Mouse (Mus musculus) gastrocnemius, adult 18-20 months (tissue): ENCODE data around the gene Eddm3b. TPM values are rescaled to one million over a fixed set of nuclear protein-coding genes. Genes with fewer than 3 reads are reported as not detected.
"Not testable (repeated sequence)": the region's sequence is repeated elsewhere in the genome, so short reads cannot be mapped to it uniquely, and the experiment has no call there.

Experiments used
- DNase-seq: peaks from one replicate; pipeline ENCODE4 v3.0.0; 2021; ENCODE audit warnings: low spot score
- total RNA-seq, 2 experiments: library from RNA; stranded (reverse); gene quantifications; 2 replicates each; pipeline ENCODE4 v1.2.3; 2021

The Eddm3b gene
- total RNA-seq, 2 experiments from 2014 or later, result not detected

DNA sequence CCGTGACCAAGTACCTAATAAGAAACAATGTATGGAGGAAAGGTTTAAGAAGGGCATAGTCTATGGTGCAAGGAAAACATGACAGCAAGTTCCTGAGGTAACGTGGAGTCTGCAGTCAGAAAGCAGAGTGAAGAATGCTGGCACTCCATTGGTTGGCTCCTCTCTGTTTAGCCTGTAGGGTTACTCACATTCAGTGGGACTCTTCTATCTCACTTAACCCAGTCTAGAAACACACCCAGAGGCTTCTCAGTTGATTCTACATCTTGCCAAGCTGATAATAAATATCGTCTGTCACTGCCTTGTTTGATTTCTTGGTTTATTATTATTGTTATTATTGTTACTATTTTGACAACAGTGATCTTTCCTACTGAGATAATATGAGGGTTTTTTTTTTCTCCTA lies 28.3 kb downstream of the Eddm3b start:
- DNase-seq, result no peak

DNA sequence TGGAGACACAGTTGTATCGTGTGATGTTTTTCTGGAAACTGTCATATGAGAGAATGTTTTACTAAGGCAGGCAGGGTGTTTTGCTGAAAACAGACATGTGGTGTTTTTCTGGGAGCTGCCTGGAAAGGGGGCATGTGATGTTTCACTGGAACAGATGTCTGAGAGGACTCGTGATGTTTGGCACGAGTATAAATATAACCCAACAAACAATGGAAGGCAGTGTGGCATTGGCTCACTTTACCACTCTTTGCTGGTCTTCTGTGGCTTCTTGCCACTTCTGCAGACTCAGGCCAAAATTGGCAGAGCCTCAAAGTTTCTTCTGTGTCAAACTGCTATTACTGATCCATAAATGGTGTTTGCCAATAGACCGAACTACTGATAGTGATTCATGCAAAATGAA lies 29.1 kb downstream of the Eddm3b start:
- no peak for DNase-seq

DNA sequence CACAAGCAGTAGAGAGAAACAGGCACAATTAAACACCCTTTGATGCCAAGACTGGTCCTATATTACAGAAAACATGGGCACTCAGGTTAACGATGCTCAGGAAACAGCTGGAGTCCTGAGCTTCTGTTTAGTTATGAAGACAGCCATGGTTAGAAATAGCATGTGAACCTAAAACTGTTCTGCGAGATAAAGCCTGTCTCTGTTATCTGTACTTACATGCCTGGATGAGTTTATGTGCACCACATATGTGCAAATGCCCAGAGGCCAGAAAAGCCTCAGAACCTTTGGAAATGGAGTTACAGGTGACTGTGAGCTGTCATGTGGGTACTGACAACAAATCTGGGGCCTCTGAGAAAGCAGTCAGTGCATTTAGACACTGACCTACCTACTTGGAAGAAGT lies 29.7 kb downstream of the Eddm3b start:
- no peak for DNase-seq

DNA sequence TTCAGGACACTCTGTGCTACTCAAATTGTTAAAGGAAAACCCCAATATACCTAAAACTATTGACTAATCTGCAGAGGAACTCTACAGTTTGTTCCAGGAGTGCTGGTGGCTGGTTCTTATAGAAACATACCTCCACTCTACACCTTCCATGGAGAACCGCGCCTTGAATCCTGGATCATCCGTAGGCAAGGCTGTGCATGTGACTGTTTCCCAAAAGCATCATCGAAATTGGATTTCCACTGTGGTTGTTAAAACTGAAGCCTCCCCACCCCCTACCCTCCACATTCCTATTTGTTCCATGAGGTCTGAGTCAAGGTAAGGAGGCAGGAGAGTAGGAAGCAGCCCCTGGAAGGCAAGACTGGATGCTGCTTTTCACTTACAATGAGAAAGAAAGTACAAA lies 30.2 kb downstream of the Eddm3b start:
- DNase-seq, result no peak

DNA sequence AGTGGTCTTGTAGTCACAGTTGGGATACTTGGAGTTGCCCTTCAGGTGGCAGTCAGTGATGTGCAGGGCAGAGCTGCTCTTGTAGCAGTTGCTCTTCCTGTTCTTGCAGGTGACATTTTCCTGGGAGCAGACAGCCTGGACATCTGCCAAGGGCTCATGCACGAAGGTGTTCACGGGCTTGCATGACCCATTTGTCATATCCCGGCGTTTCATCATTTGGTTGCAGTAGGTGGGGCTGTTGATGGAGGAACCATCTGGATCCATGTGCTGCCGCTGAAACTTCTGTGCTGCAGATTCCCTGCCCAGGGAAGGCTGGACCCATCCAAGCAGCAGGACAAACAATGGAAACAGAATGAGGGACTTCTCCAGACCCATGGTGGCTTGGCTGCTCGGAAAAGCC lies 31.3 kb downstream of the Eddm3b start:
- DNase-seq, result no peak

DNA sequence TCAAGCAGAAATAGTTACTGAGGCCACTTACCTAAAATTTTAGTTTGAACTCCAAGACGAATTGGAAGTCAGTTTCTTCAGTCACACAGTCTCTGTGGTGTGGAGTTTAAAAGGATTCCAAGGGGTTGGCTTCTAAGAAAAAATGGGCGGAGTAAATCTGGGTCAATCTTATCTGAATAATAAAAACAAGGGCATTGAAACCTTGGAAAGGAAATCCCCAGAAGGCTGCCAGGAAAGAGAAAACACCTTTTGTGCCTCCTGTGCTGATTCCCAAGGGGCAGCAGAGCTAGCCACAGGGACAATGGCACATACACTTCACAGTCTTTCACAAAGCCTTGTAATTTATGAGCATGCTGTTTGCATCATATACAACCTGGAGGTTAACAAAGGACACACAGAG lies 32.5 kb downstream of the Eddm3b start, which contains the start of gene Rnase1:
TSS of gene Rnase1 (minus strand) at position 101 of the 400 bp plus-strand sequence.
- DNase-seq, result no peak

DNA sequence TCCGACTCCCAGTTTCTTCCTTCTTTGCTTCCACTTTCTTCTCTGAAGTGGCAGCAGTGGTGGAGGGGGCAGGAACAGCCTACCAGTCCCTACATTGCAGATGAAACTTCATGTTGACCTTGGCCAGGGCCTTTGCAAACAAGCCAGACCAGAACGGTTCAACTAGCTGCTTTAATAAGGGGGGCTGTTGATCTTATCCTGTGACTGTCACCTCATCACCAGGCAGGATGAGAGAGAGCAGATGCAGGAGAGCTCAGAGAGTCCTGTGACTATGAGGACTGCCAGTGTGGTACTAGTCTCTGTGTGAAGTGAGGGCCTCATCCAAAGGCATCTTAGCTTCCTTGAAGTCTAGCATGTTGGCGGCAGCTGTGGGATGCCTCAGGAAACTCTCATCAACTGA lies 33.8 kb downstream of the Eddm3b start:
- no peak for DNase-seq

DNA sequence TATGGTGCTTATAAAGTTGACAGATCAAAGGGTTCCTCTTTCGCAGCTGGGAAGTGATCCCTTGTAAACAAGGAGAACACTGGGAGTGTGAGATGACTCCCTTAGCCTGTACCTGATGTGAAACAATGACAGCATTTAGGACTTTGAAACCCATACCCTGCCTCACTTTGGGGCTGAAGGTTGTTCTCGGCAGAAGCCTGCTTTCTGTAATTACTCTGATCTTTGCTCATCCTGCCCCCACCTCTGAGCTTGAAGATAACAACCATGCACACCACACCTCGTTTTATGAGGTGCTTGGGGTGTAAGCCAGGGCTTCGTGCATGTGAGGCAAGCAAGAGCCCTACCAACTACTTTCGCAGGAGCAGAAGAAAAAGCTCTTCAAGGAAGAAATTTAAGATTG lies 34.9 kb downstream of the Eddm3b start:
- DNase-seq, result no peak

DNA sequence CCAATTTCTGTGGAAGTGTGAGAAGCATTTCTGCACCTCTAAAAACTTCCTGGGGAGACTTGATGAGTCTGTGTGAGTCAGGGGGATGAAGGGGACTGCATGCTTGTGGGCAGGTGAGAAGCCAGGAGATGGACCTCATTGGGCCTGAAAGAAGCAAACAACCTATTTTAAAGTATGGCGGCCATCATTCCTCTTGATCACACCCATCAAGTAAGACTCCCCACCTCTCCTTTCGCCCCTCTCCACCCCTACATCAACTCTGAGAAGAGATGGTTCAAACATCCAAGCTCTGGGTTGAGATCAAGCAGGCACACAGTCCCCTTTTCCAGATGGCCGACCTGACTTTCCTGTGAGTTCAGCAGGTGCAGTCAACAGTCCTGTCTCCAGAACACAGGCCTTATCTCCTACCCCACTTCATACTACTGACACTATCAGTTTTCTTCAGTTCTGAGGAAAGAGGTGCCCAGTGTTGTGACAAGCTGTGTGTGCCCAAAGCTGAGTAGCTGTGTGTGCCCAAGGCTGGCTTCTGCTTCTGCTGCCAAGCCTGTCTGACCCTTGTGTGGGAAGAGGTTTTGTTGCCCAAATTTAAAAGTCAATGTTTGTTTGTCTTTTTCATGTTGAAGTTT lies 36.1 kb downstream of the Eddm3b start:
- no peak for DNase-seq

DNA sequence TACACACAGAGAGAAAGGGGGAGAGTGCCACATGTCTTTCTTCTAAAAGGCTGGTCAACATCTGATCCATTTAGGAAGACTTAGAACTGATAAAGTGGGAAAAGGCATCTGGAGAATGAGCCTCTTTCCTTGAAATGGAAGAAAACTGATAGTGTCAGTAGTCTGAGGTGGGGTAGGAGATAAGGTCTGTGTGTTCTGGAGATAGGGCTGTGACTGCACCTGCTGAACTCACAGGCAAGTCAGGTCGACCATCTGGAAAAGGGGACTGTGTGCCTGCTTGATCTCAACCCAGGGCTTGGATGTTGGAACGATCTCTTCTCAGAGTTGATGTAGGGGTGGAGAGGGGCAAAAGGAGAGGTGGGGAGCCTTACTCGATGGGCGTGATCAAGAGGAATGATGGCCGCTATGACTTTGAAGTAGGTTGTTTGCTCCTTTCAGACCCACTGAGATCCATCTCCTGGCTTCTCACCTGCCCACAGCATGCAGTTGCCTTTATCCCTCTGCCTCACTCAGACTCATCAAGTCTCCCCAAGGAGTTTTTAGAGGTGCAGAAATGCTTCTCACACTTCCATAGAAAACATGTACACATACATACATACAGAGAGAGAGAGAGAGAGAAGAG lies 38.1 kb downstream of the Eddm3b start:
- DNase-seq, result no peak

DNA sequence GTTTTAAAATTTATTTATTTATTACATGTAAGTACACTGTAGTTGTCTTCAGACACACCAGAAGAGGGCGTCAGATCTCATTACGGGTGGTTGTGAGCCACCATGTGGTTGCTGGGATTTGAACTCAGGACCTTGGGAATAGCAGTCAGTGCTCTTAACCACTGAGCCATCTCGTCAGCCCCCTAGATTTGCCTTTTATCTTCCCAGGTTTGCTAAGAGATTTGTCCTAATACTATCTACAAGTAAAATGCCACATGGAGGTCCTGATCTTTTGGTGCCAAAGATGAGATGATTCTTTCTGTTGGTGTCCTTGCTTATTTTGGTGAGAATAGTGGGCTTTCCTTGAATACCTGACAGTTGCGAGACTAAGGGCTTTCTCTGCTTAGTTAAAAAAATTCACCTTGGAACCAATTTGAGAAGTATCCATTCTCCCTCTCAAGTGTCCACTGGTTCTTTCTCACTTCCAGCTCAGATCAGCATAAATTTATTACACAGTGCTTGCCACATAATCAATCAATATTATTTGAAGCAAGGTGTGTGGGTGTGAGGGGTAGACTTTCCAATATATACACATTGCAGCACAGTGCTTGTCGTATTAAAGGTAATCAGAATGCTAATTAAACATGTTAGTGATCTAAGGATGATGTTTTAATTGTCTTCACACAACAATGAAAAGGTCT lies 42.0 kb downstream of the Eddm3b start:
- no peak for DNase-seq

DNA sequence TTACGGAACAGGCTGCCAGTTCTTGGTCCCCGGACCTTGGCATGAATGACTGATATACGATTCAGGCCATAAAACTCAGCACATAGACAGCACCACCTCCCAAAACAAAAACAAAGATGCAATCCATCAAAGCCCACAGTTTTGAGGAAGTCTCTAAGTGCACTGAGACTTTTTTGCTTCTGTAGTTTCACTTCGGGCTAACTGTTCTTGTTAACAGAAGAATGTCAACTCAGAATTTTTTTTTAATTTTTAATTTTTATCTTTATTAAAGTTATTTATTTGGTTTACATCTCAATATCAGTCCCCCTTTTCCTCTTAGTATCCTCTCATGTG lies 42.5 kb downstream of the Eddm3b start:
- DNase-seq, result no peak

DNA sequence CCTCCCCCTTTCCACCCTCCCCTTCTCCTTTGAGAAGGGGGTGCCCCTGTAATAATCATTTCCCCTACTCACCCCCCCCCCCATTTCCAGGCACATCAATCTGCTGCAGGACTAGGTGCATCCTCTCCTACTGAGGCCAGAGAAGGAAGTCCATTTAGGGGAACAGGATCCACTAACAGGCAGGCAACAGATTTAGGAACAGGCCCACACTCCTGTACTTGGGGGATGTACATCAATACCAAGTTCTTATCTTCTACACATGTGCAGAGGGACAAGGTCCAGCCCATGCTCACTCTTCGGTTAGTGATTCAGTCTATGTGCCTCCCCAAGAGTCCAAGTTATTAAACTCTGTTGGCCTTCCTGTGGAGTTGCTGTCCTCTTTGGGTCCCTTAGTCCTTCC lies 42.8 kb downstream of the Eddm3b start:
- no peak for DNase-seq

DNA sequence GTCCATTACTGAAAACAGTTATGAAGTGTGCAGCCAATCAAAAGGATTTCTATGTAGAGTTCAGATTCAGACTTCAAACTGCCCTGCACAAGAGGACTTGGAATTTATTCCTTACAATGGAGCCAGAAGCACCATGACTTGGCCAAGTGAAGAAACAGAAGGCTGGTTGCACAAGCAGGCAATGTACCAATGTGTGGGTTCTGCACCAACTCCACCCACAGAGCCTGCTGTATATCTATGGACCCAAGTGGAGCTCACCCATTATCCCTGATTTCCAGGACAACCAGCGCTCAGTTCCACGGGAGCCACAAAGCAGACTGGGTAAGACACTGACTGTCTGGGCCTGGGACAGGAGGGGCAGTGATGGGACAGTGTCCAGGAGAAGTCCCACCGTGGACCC lies 47.8 kb downstream of the Eddm3b start, which contains the start of gene Rnase2b:
TSS of gene Rnase2b (plus strand) at position 285 of the 400 bp plus-strand sequence.
- DNase-seq, result not testable (repeated sequence)

DNA sequence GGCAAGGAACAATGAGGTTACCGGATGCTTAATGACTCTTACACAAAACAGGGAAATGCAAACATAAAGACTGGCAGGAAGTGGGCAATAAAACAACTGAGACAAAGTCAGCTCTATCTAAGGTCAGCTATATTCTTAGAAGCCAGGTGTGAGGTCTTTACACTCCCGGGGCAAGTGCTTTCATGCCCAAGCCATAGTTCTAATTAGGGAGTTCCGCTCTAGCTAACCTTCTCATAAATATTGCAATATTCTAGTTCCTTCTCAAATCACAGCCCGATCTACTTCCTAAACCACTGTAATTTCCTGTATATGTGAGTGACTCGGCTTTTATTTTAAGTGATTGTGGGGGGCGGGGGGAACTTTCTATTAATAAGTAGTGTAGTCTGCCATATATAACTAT lies 49.1 kb downstream of the Eddm3b start:
- DNase-seq, result not testable (repeated sequence)

DNA sequence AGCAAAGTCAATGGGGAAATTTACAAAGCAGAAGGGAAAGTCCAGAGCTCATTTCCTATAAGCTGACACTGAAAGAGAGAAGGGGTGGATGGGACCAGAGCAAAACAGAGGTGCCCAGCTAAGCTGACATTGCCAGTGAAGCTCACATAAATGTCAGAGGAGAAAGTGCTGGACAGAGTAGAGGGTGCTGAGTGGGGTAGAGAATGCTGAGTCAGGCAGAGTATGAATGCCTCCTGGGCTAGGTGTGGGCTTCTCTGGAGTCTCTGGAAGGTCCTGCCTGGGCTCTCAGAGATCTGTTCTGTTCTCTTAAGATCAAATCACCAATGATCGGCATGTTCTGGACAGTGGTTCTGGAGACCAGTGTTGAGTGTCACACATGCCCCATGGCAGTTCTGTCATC lies 51.2 kb downstream of the Eddm3b start:
- no peak for DNase-seq

DNA sequence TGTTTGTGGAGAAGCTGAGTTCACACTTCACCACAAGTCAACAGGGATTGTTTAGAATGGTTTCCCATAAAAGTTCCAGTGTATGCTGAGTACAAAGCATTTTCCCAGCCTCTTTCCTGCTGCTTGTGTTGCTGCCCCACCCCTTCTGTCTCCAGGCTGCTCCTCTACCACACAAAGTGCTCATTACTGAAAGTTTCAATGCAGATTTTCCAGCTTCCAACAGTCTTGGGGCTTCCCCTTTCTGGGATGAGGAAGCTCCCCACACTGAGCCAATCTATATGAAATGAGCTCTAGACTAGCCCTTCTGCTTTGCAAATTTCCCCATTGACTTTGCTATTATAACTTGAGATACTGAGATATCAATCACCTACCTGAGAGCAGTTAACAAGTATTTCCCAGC lies 51.8 kb downstream of the Eddm3b start:
- no peak for DNase-seq

Other genes with a start within 250 kb of the Eddm3b start
- 1 to 10 TPM; 6.5 to 9.0 TPM for gene Tep1, start 243.9 kb upstream of the Eddm3b start, total RNA-seq
- 100 to 1,000 TPM in 1 of 2 experiments, 10 to 100 TPM in 1; 56.5 to 114 TPM for gene Klhl33, start 216.9 kb upstream of the Eddm3b start, total RNA-seq
- gene Osgep, start 189.5 kb upstream of the Eddm3b start, total RNA-seq, result 10 to 100 TPM; 45.9 to 47.5 TPM
- 10 to 100 TPM; 29.1 to 29.2 TPM for gene Apex1, start 189.5 kb upstream of the Eddm3b start, total RNA-seq
- 10 to 100 TPM; 16.1 to 16.7 TPM for gene Pip4p1, start 183.6 kb upstream of the Eddm3b start, total RNA-seq
- 1 to 10 TPM; 3.3 to 4.5 TPM for gene Pnp, start 183.3 kb upstream of the Eddm3b start, total RNA-seq
- 1 to 10 TPM; 2.2 to 6.2 TPM for gene Gm49342, start 169.9 kb upstream of the Eddm3b start, total RNA-seq
- under 1 TPM in 1 of 2 experiments, not detected in 1; 0.24 TPM for gene Pnp2, start 158.4 kb upstream of the Eddm3b start, total RNA-seq
- gene Rnase10, start 106.7 kb upstream of the Eddm3b start, total RNA-seq, result not detected
- not detected for gene Rnase9, start 72.6 kb upstream of the Eddm3b start, total RNA-seq
- not detected for gene Rnase11, start 64.3 kb upstream of the Eddm3b start, total RNA-seq
- gene Rnase12, start 56.8 kb upstream of the Eddm3b start, total RNA-seq, result not detected
- not detected for gene Olfr750, start 40.0 kb upstream of the Eddm3b start, total RNA-seq
- 10 to 100 TPM; 25.0 to 30.1 TPM for gene Rnase4, start 23.3 kb upstream of the Eddm3b start, total RNA-seq
- 1 to 10 TPM; 3.0 to 4.1 TPM for gene Ang, start 23.3 kb upstream of the Eddm3b start, total RNA-seq
- gene Rnase6, start 9.5 kb downstream of the Eddm3b start, total RNA-seq, result under 1 TPM in 1 of 2 experiments, not detected in 1; 0.21 TPM
- under 1 TPM in 1 of 2 experiments, not detected in 1; 0.39 TPM for gene Rnase1, start 32.4 kb downstream of the Eddm3b start, total RNA-seq
- gene Rnase2b, start 47.8 kb downstream of the Eddm3b start, total RNA-seq, result not detected
- not detected for gene Ang2, start 84.7 kb downstream of the Eddm3b start, total RNA-seq
- gene Ear14, start 89.0 kb downstream of the Eddm3b start, total RNA-seq, result not detected
- 1 to 10 TPM; 3.2 to 3.4 TPM for gene Rnase2a, start 141.7 kb downstream of the Eddm3b start, total RNA-seq
- gene Gm7247, start 247.3 kb downstream of the Eddm3b start, total RNA-seq, result not detected